Mouse (Mus musculus): ENCODE measurements around the gene Dock9.

- TF ChIP-seq CTCF (IDR thresholded peaks at IDR 0.05), result no peak
- no peak for TF ChIP-seq EP300 (IDR thresholded peaks at IDR 0.05; ENCODE audit: insufficient read depth, low read depth, low read length)
Measured at GRCm38 (mm10) chr14:121552586-121552985, 245.1 kb downstream of the Dock9 start.
